Mouse (Mus musculus) activated CD4-positive, CD25-positive, alpha-beta regulatory T cell, adult 4 months (primary cell): ENCODE results near the gene Ifna1. TPM values are rescaled to one million over a fixed set of nuclear protein-coding genes. Genes with fewer than 3 reads are reported as not detected.
"Not testable (repeated sequence)": the region's sequence is repeated elsewhere in the genome, so short reads cannot be mapped to it uniquely, and the experiment has no call there.

Experiments used
- ATAC-seq: one replicate; pipeline ENCODE4 v1.8.0; 2017
- polyA plus RNA-seq, 2 experiments: library from polyadenylated mRNA; unstranded; fragments of 100-300 nt; shearing (Covaris generic); gene quantifications; one replicate each; pipeline ENCODE4 v1.2.1; 2017

Ifna1 gene
- not detected for polyA plus RNA-seq

- ATAC-seq, result no peak
Measured at GRCm38 (mm10) chr4:88849698-88850097, at the start of gene Ifna1. Gene Ifna1, plus strand, starts transcription at chr4:88850087.

GRCm38 (mm10) chr4:88802954-88803353 lies 46.9 kb upstream of the Ifna1 start, which contains the start of gene Gm13287:
Gene Gm13287, plus strand, starts transcription at chr4:88803254.
- not testable (repeated sequence) for ATAC-seq

GRCm38 (mm10) chr4:88805231-88805630 lies 44.7 kb upstream of the Ifna1 start, which contains the start of gene Gm13288:
Gene Gm13288, plus strand, starts transcription at chr4:88805531.
- ATAC-seq, result not testable (repeated sequence)

- not testable (repeated sequence) for ATAC-seq
Measured at GRCm38 (mm10) chr4:88805761-88806160, 44.1 kb upstream of the Ifna1 start.

DNA sequence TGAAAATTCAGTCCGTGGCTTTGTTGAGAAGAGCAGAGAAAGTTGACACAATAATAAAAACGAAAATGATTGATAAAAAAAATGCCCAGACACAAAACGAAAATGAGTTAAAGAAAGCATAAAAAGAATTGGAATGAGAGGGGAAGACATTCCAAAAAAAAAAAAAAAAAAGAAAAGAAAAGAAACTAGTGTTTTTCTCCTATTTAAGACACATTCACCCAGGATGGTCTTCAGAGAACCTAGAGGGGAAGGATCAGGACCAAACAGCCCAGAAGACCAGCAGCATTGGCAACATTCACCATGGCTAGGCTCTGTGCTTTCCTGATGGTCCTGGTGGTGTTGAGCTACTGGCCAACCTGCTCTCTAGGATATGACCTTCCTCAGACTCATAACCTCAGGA lies 34.0 kb upstream of the Ifna1 start, which contains the start of gene Ifna7:
TSS of gene Ifna7 (plus strand) at position 301 of the 400 bp plus-strand sequence.
- no peak for ATAC-seq

DNA sequence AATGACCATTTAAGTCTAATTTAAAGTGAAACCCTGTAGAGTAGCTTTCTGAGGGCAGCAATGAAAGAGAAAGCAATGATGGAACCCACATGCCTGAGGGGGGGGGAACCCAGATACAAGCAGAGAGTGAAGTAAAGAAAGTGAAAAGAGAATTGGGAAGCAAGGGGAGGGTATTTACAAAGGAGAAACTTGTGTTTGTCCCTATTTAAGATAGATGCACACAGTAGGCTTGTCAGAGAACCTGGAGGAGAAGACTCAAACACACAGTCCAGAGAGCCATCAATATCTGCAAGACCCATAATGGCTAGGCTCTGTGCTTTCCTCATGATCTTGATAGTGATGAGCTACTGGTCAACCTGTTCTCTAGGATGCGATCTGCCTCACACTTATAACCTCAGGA lies 30.2 kb upstream of the Ifna1 start, which contains the start of gene Ifna11:
TSS of gene Ifna11 (plus strand) at position 301 of the 400 bp plus-strand sequence.
- no peak for ATAC-seq

GRCm38 (mm10) chr4:88822995-88823394 lies 26.9 kb upstream of the Ifna1 start:
- ATAC-seq, result no peak

- ATAC-seq, result not testable (repeated sequence)
Measured at GRCm38 (mm10) chr4:88827116-88827515, 22.8 kb upstream of the Ifna1 start, which contains the start of gene Ifna6. Gene Ifna6, plus strand, starts transcription at chr4:88827416.

DNA sequence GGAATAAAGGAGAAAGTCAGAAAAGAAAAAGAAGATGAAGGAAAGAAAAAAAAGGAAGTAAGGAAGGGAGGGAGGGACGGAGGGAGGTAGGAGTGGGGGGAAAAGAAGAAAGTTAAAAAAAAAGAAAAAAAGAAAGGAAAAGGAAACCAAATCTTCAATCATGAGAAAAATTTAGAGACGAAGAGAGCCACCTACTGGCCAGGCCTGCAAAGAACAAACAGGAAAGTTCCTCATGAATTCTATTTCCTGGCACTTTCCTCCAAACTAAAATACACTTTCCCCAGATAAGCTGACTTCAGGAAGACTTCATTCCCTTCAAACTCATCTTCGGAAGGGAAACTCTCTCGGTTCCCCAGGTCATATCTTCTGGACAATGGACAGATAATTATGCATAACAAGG lies 19.4 kb upstream of the Ifna1 start:
- ATAC-seq, result peak; percentile 46

- ATAC-seq, result not testable (repeated sequence)
Measured at GRCm38 (mm10) chr4:88835225-88835624, 14.7 kb upstream of the Ifna1 start, which contains the start of gene Ifna5. Gene Ifna5, plus strand, starts transcription at chr4:88835525.

DNA sequence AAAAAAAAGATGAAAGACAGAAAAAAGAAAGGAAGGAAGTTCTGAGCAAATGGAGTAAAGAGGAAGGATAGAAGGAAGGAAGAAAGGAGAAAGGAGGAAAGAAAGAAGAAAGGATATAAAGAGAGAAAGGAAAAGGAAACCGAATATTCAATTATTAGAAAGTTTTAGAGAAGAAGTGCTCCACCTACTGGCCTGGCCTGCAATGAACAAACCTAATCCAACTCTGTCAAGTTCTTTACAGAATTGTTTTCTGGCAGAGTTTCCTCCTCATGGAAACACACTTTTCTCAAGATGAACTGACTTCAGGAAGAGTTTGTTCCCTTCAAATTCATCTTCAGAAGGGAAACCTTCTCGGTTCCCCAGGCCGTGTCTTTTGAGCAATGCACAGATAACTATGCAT lies 11.1 kb upstream of the Ifna1 start:
- no peak for ATAC-seq

GRCm38 (mm10) chr4:88840058-88840457 lies 9.8 kb upstream of the Ifna1 start:
- ATAC-seq, result no peak

- ATAC-seq, result no peak
Measured at GRCm38 (mm10) chr4:88841438-88841911, 8.4 kb upstream of the Ifna1 start, which contains the start of gene Ifna4. Gene Ifna4, plus strand, starts transcription at chr4:88841861.

- ATAC-seq, result no peak
Measured at GRCm38 (mm10) chr4:88845334-88845733, 4.6 kb upstream of the Ifna1 start.

GRCm38 (mm10) chr4:88851026-88851763 lies 1.3 kb downstream of the Ifna1 start:
- ATAC-seq, result no peak

GRCm38 (mm10) chr4:88859214-88859613 lies 9.3 kb downstream of the Ifna1 start:
- no peak for ATAC-seq

GRCm38 (mm10) chr4:88863309-88863708 lies 13.4 kb downstream of the Ifna1 start:
- ATAC-seq, result no peak

GRCm38 (mm10) chr4:88864599-88864998 lies 14.7 kb downstream of the Ifna1 start:
- peak; percentile 89 for ATAC-seq

DNA sequence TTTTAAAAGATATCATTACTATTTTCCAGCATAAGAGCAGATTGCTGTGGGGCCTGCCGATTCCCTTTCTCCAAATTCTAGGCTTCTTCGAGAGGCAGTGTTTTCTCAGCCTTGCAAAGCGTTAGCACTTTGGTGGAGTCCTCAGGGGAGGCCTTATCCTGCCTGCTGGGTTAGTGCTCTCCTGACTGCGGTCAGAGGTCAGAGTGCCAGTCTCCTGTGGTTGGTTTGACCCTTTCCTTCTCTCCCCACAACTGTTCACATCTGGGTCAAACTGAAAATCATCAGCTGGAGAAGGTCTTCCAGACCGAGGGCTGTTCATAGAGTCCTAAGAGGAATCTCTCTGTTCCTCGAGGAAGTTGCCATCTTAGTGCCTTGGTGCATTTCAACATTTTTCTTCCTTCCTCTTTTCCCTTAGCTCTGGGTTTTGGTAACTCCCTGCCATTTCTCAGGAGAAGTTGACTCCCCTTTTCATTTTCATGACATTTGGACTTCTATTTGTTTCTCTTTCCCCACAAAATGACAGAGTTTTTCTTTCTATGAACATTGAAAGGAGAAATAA lies 15.2 kb downstream of the Ifna1 start:
- ATAC-seq, result peak; percentile 2

DNA sequence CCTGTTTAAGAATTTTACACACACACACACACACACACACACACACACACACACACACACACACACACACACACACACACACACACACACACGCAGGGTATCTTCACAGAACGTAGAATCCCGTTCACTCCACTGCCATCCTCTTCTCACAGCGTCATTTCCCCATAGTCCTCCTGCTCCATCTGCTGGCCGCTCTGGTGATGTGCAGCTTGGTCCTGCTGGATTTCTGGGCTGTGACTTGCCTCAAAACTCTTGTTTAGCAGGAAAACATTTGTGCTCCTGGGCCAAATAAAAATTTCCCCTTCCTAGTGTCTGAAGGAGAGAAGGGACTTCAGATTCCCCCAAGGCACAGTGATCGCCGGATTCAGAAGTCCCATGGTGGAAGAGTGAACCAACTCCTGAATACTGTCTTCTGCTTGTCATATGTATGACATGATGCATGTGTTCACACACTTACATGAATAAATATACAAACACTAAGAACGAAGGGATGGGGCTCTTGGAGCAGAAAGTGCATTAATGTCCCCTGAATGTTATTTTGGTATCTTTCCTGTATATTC lies 17.6 kb downstream of the Ifna1 start:
- ATAC-seq, result peak; percentile 50

DNA sequence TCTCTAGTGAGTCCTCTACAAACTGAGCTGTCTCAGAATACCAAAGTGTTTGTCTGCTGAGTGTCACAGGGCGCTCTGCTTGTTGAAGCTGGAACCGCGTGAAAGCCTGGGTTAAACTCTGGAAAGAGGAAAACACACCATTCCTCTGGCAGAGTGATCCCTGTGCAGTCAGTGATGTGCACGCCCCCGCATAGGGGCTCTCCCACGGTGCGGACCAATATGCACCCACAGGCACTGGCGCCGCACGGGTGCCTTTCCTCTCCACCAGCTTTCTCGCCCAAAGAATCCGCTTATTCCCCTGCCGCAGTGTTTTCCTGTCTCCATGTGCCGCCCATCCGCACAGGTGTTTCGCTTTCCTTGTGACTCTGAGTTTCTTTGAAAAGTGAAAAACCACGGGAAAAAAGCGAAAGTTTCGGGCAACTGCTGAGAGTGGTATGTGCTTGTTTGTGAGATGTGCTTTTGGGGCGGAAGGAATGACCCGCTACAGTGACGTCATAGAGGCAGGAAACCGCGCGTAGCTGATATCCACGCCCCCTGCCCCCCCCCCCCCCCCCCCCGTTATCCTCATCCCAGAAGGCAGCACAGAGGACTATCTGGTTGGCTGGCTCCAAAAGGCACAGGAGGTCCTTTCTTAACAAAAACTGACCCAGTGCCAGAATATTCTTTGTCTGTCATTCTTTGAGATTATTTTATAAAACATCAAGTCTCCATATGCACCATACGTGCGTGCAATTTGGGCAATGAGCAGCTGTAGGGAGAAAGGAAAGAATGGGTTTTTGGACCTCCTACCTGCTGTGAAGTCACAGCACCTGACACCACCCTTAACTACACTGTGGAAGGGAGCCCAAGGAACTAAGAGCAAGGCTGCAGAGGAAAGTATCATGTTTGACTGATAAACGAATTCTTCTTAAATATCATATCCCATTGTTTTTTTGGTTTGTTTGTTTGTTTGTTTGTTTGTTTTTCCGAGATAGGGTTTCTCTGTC lies 18.3 kb downstream of the Ifna1 start:
- ATAC-seq, result peak; percentile 51

- ATAC-seq, result no peak
Measured at GRCm38 (mm10) chr4:88872691-88873090, 22.8 kb downstream of the Ifna1 start.
